Mouse (Mus musculus) heart, postnatal 0 days (tissue): ENCODE measurements around the gene Rpl37. TPM values are rescaled to one million over a fixed set of nuclear protein-coding genes. Genes with fewer than 3 reads are reported as not detected.

Experiments
- ATAC-seq: fragments of 200-750 bp; cut with Nextera tagmentation; 2 replicates; pipeline ENCODE4 v1.8.0; 2017; ENCODE audit warnings: low read depth, moderate number of reproducible peaks, moderate library complexity; ENCODE audit not compliant: insufficient read depth
- DNase-seq: peaks from one replicate; pipeline ENCODE4 v3.0.0-alpha.2; 2016; ENCODE audit warnings: low spot score
- H3K27ac ChIP-seq: fragments of 300-500 bp; sonication (generic); 2 replicates; pipeline ENCODE4 v1.5.1; 2014; ENCODE audit warnings: low read depth, mild to moderate bottlenecking
- H3K27me3 ChIP-seq: fragments of 300-500 bp; sonication (generic); 2 replicates; pipeline ENCODE4 v1.6.1; 2014; ENCODE audit warnings: low read length, mixed read lengths; ENCODE audit not compliant: control insufficient read depth, insufficient read depth
- H3K36me3 ChIP-seq: fragments of 300-500 bp; sonication (generic); replicated peaks from 2 replicates; pipeline ENCODE4 v1.6.1; 2014; ENCODE audit warnings: low read length, mixed read lengths; ENCODE audit not compliant: control insufficient read depth, insufficient read depth
- H3K4me1 ChIP-seq: fragments of 300-500 bp; sonication (generic); 2 replicates; pipeline ENCODE4 v1.6.1; 2014; ENCODE audit warnings: antibody characterized with exemption; ENCODE audit not compliant: control insufficient read depth, insufficient read depth
- H3K4me2 ChIP-seq: fragments of 300-500 bp; sonication (generic); 2 replicates; pipeline ENCODE4 v1.6.1; 2014; ENCODE audit warnings: low read depth, mild to moderate bottlenecking, low read length, moderate library complexity
- H3K4me3 ChIP-seq: fragments of 300-500 bp; sonication (generic); 2 replicates; pipeline ENCODE4 v1.5.1; 2014; ENCODE audit warnings: low read depth, low read length
- H3K9ac ChIP-seq: fragments of 300-500 bp; sonication (generic); replicated peaks from 2 replicates; pipeline ENCODE4 v1.6.1; 2014; ENCODE audit warnings: low read depth, low read length, mixed read lengths
- H3K9me3 ChIP-seq: fragments of 300-500 bp; sonication (generic); replicated peaks from 2 replicates; pipeline ENCODE4 v1.6.1; 2016; ENCODE audit warnings: low read length; ENCODE audit not compliant: control insufficient read depth
- CTCF ChIP-seq: IDR thresholded peaks from 2 replicates; pipeline ENCODE4 v1.5.1; 2016; ENCODE audit warnings: antibody characterized with exemption, control low read depth, low read depth
- EP300 ChIP-seq: IDR thresholded peaks from 2 replicates; pipeline ENCODE4 v1.6.1; 2016; ENCODE audit warnings: antibody characterized with exemption, low read depth
- WGBS: fragments of 180-500 bp; shearing (Covaris S2); extraction: QIAGEN DNeasy Blood & Tissue Kit; methylation state at CpG from one replicate; pipeline ENCODE4 v1.1.7; 2014; 5-methylcytosine and 5-hydroxymethylcytosine counted together
- polyA plus RNA-seq: library from polyadenylated mRNA; unstranded; fragments of >200 nt; fragmentation: Nextera tagmentation; extraction: Ambion mirVana; gene quantifications from 2 replicates; pipeline ENCODE4 v1.2.1, GENCODE M21; 2015
- total RNA-seq: library from RNA; depleted of rRNA; stranded (reverse); fragments of >200 nt; gene quantifications from 2 replicates; pipeline ENCODE4 v1.2.3, GENCODE M21; 2014; ENCODE audit warnings: low replicate concordance

Rpl37 gene
- total and polyA plus RNA-seq, 2 experiments from 2014 or later = 164 to 374 TPM

GRCm38 (mm10) chr15:5134945-5135483 lies 18.6 kb downstream of the Rpl37 start:
- Histone ChIP-seq H3K4me1 (no peaks in the 10 kb centered on the region), H3K9ac (no peak overlapping the region), H3K27ac (no peak overlapping the region), H3K4me3 (no peak overlapping the region), H3K36me3 (no peaks in the 10 kb centered on the region), H3K27me3 (no peaks in the 10 kb centered on the region), H3K4me2 (no peak overlapping the region), H3K9me3 (no peaks in the 10 kb centered on the region)
- no peak for ATAC-seq
- WGBS = 50% methylated on average over 8 of the region's 8 CpGs
- TF ChIP-seq EP300 (no peak), CTCF (no peak)
- DNase-seq = no peak

- WGBS = 51% methylated on average over 9 of the region's 9 CpGs
- Histone ChIP-seq H3K9me3 (no peaks in the 10 kb centered on the region), H3K4me1 (no peaks in the 10 kb centered on the region), H3K4me3 (no peak overlapping the region), H3K36me3 (no peaks in the 10 kb centered on the region), H3K9ac (no peak overlapping the region), H3K27me3 (no peaks in the 10 kb centered on the region), H3K27ac (no peak overlapping the region), H3K4me2 (no peak overlapping the region)
- TF ChIP-seq CTCF (no peak), EP300 (no peak)
- DNase-seq = no peak
- no peak for ATAC-seq
These were observed 21.8 kb downstream of the Rpl37 start for GRCm38 (mm10) chr15:5138021-5138856.

GRCm38 (mm10) chr15:5139366-5139765 lies 22.9 kb downstream of the Rpl37 start:
- WGBS = 73% methylated on average over 2 of the region's 2 CpGs
- no peak overlapping the region for H3K4me3 ChIP-seq
- ATAC-seq = no peak
- DNase-seq = no peak
- no peak overlapping the region for H3K27ac ChIP-seq
- peaks cover under 1% of the 10 kb centered on the region; the same call in 1 of the 2 replicates for H3K4me1 ChIP-seq
- H3K27me3 ChIP-seq = no peaks in the 10 kb centered on the region
- no peak overlapping the region for H3K4me2 ChIP-seq
- TF ChIP-seq CTCF = no peak
- TF ChIP-seq EP300 = no peak
- no peaks in the 10 kb centered on the region for H3K9me3 ChIP-seq
- H3K36me3 ChIP-seq = no peaks in the 10 kb centered on the region
- H3K9ac ChIP-seq = no peak overlapping the region

- Histone ChIP-seq H3K4me2 (no peak overlapping the region), H3K9me3 (no peaks in the 10 kb centered on the region), H3K27ac (no peak overlapping the region), H3K36me3 (no peaks in the 10 kb centered on the region), H3K4me3 (no peak overlapping the region), H3K9ac (no peak overlapping the region), H3K27me3 (no peaks in the 10 kb centered on the region), H3K4me1 (peaks cover 4% of the 10 kb centered on the region; the same call in 1 of the 2 replicates)
- WGBS = 71% methylated on average over 7 of the region's 7 CpGs
- DNase-seq = no peak
- ATAC-seq = no peak
- TF ChIP-seq EP300 (no peak), CTCF (no peak)
These were observed 23.4 kb downstream of the Rpl37 start for GRCm38 (mm10) chr15:5139863-5140262.

GRCm38 (mm10) chr15:5140357-5140756 lies 23.9 kb downstream of the Rpl37 start:
- Histone ChIP-seq H3K36me3 (no peaks in the 10 kb centered on the region), H3K9ac (no peak overlapping the region), H3K4me2 (no peak overlapping the region), H3K9me3 (no peaks in the 10 kb centered on the region), H3K27me3 (no peaks in the 10 kb centered on the region), H3K27ac (no peak overlapping the region), H3K4me3 (no peak overlapping the region), H3K4me1 (peaks cover 9% of the 10 kb centered on the region)
- ATAC-seq (no peak), DNase-seq (no peak)
- TF ChIP-seq EP300 (no peak), CTCF (no peak)
